Mouse (Mus musculus) forebrain, embryonic 13.5 days (tissue): ENCODE results near the gene Ptgir. TPM values are rescaled to one million over a fixed set of nuclear protein-coding genes. Genes with fewer than 3 reads are reported as not detected.
A peak's percentile ranks its signal among the peaks of the same experiment; 100 is the strongest.

Source experiments
- ATAC-seq: fragments of 200-750 bp; cut with Nextera tagmentation; 2 replicates; pipeline ENCODE4 v1.8.0; 2017
- H3K27ac ChIP-seq: fragments of 300-500 bp; sonication (generic); 2 replicates; pipeline ENCODE4 v1.5.1; 2015; ENCODE audit warnings: inconsistent platforms, mild to moderate bottlenecking, moderate library complexity
- H3K27me3 ChIP-seq: fragments of 300-500 bp; sonication (generic); 2 replicates; pipeline ENCODE4 v1.6.1; 2015; ENCODE audit warnings: mild to moderate bottlenecking, inconsistent platforms
- H3K36me3 ChIP-seq: fragments of 300-500 bp; sonication (generic); 2 replicates; pipeline ENCODE4 v1.6.1; 2015; ENCODE audit warnings: mild to moderate bottlenecking, inconsistent platforms; ENCODE audit not compliant: poor library complexity, severe bottlenecking
- H3K4me1 ChIP-seq: fragments of 300-500 bp; sonication (generic); 2 replicates; pipeline ENCODE4 v1.6.1; 2015; ENCODE audit warnings: inconsistent platforms
- H3K4me2 ChIP-seq: fragments of 300-500 bp; sonication (generic); 2 replicates; pipeline ENCODE4 v1.6.1; 2015; ENCODE audit warnings: inconsistent platforms, mild to moderate bottlenecking, moderate library complexity
- H3K4me3 ChIP-seq: fragments of 300-500 bp; sonication (generic); 2 replicates; pipeline ENCODE4 v1.5.1; 2015; ENCODE audit warnings: mild to moderate bottlenecking, inconsistent platforms
- H3K9ac ChIP-seq: fragments of 300-500 bp; sonication (generic); 2 replicates; pipeline ENCODE4 v1.6.1; 2015; ENCODE audit warnings: mild to moderate bottlenecking, inconsistent platforms
- H3K9me3 ChIP-seq: fragments of 300-500 bp; sonication (generic); replicated peaks from 2 replicates; pipeline ENCODE4 v1.6.1; 2016; ENCODE audit warnings: inconsistent platforms
- WGBS: fragments of 180-500 bp; shearing (Covaris S2); methylation state at CpG from one replicate; pipeline ENCODE4 v1.1.7; 2015; 5-methylcytosine and 5-hydroxymethylcytosine counted together
- polyA plus RNA-seq: library from polyadenylated mRNA; unstranded; fragments of >200 nt; fragmentation: Nextera tagmentation; extraction: Ambion mirVana; gene quantifications from 2 replicates; pipeline ENCODE4 v1.2.1, GENCODE M21; 2015

The Ptgir gene
- polyA plus RNA-seq, 1 experiment from 2014 or later, result 0.14 TPM

DNA sequence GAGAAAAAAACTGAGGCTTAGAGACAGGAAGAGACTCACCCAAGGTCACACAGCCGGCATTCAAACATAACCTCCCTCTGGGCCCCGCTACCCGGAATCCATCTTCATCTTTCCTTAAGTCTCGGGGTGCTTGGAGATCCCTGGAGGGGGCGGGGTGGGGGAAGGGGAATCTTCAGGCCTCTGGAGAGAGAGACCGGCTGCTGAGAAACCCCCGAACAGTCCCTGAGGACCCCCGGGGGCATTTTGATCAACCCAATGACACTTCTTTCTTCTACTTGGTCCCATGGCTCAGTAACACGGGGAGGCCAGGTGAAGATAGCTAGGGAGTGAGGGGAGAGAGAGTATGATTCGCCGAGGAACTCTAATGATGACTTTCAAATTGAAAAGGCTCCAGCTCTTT lies 30.3 kb upstream of the Ptgir start:
- Histone ChIP-seq H3K4me3 (peak overlapping the region; percentile 73), H3K36me3 (peaks cover 12% of the 10 kb centered on the region), H3K4me1 (peaks cover 36% of the 10 kb centered on the region), H3K9me3 (no peaks in the 10 kb centered on the region), H3K9ac (peak overlapping the region; percentile 87), H3K4me2 (peak overlapping the region; percentile 92), H3K27ac (no peak overlapping the region), H3K27me3 (no peaks in the 10 kb centered on the region)
- WGBS, result 9% methylated on average over 11 of the region's 11 CpGs
- ATAC-seq, result no peak

GRCm38 (mm10) chr7:16876608-16877007 lies 29.7 kb upstream of the Ptgir start:
- WGBS, result 1% methylated on average over 11 of the region's 13 CpGs
- Histone ChIP-seq H3K4me1 (peaks cover 36% of the 10 kb centered on the region), H3K9me3 (no peaks in the 10 kb centered on the region), H3K4me3 (peak overlapping the region; percentile 73), H3K4me2 (peak overlapping the region; percentile 92), H3K27ac (no peak overlapping the region), H3K27me3 (no peaks in the 10 kb centered on the region), H3K9ac (peak overlapping the region; percentile 87), H3K36me3 (peaks cover 10% of the 10 kb centered on the region)
- ATAC-seq, result no peak

- no peaks in the 10 kb centered on the region for H3K27me3 ChIP-seq
- no peaks in the 10 kb centered on the region for H3K9me3 ChIP-seq
- whole genome bisulfite sequencing, result 89% methylated on average over 3 of the region's 3 CpGs
- no peak overlapping the region for H3K4me3 ChIP-seq
- H3K27ac ChIP-seq, result no peak overlapping the region
- H3K36me3 ChIP-seq, result peaks cover 6% of the 10 kb centered on the region; the same call in 1 of the 2 replicates
- no peak overlapping the region for H3K9ac ChIP-seq
- H3K4me2 ChIP-seq, result no peak overlapping the region
- no peak for ATAC-seq
- H3K4me1 ChIP-seq, result peaks cover 36% of the 10 kb centered on the region
Measured at GRCm38 (mm10) chr7:16877717-16878116, 28.6 kb upstream of the Ptgir start.

GRCm38 (mm10) chr7:16879796-16880547 lies 26.3 kb upstream of the Ptgir start:
- H3K4me3 ChIP-seq, result no peak overlapping the region
- WGBS, result 17% methylated on average over 8 of the region's 9 CpGs
- peaks cover 18% of the 10 kb centered on the region for H3K27me3 ChIP-seq
- ATAC-seq, result no peak
- H3K4me2 ChIP-seq, result no peak overlapping the region
- H3K36me3 ChIP-seq, result peaks cover 22% of the 10 kb centered on the region
- no peaks in the 10 kb centered on the region for H3K9me3 ChIP-seq
- peak overlapping the region; percentile 52 for H3K9ac ChIP-seq
- H3K27ac ChIP-seq, result peak overlapping the region; percentile 36; the same call in 1 of the 2 replicates
- peaks cover 30% of the 10 kb centered on the region for H3K4me1 ChIP-seq

- no peak for ATAC-seq
- H3K27ac ChIP-seq, result peak overlapping the region; percentile 36; the same call in 1 of the 2 replicates
- WGBS, result 12% methylated on average over 5 of the region's 5 CpGs
- H3K4me2 ChIP-seq, result no peak overlapping the region
- peaks cover 28% of the 10 kb centered on the region for H3K4me1 ChIP-seq
- H3K36me3 ChIP-seq, result peaks cover 25% of the 10 kb centered on the region
- peaks cover 6% of the 10 kb centered on the region; the same call in 1 of the 2 replicates for H3K9me3 ChIP-seq
- peaks cover 25% of the 10 kb centered on the region for H3K27me3 ChIP-seq
- H3K9ac ChIP-seq, result peak overlapping the region; percentile 52; the same call in 1 of the 2 replicates
- H3K4me3 ChIP-seq, result no peak overlapping the region
Measured at GRCm38 (mm10) chr7:16880615-16881014, 25.7 kb upstream of the Ptgir start.

- H3K36me3 ChIP-seq, result peaks cover 44% of the 10 kb centered on the region
- peaks cover 12% of the 10 kb centered on the region for H3K9me3 ChIP-seq
- ATAC-seq, result no peak
- H3K4me1 ChIP-seq, result peaks cover 12% of the 10 kb centered on the region
- H3K4me3 ChIP-seq, result no peak overlapping the region
- no peak overlapping the region for H3K4me2 ChIP-seq
- no peak overlapping the region for H3K9ac ChIP-seq
- H3K27me3 ChIP-seq, result peaks cover 43% of the 10 kb centered on the region
- no peak overlapping the region for H3K27ac ChIP-seq
- WGBS, result 90% methylated on average over 6 of the region's 6 CpGs
Measured at GRCm38 (mm10) chr7:16883162-16883561, 23.1 kb upstream of the Ptgir start.

- no peak overlapping the region for H3K9ac ChIP-seq
- peaks cover 12% of the 10 kb centered on the region for H3K4me1 ChIP-seq
- ATAC-seq, result 0 out of 2 replicates have a peak, but pooled peaks have one; percentile 25
- no peak overlapping the region for H3K4me2 ChIP-seq
- H3K36me3 ChIP-seq, result peaks cover 44% of the 10 kb centered on the region
- peaks cover 12% of the 10 kb centered on the region for H3K9me3 ChIP-seq
- H3K4me3 ChIP-seq, result no peak overlapping the region
- WGBS, result 57% methylated on average over 4 of the region's 4 CpGs
- H3K27ac ChIP-seq, result no peak overlapping the region
- peaks cover 51% of the 10 kb centered on the region for H3K27me3 ChIP-seq
Measured at GRCm38 (mm10) chr7:16884334-16884733, 22.0 kb upstream of the Ptgir start.

DNA sequence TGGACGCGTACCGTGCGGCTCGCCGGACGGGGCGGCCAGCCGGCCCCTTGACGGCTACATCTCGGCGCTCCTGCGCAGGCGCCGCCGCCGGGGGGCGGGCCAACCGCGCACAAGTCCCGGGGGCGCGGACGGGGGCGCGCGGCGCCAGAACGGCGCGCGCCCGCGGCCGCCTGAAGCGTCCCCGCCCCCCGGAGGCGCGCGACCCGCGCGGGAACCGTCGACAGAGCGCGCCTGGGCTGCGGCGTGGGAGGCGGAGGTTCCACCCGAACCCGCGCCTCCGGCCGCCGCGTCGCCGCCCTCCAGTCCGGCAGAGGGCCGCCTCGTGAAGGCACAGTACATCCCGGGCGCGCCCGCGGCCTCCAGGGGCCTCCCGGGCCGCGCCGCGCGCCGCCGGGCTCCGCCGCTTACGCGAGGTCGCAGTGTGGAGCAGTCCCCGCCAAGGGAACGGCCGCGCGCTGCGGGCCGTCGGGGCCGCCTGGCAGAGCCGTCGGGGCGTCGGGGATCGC lies 21.0 kb upstream of the Ptgir start:
- Histone ChIP-seq H3K9ac (no peak overlapping the region), H3K36me3 (peaks cover 44% of the 10 kb centered on the region), H3K9me3 (peaks cover 12% of the 10 kb centered on the region), H3K4me3 (peak overlapping the region; percentile 34), H3K27ac (no peak overlapping the region), H3K27me3 (peaks cover 56% of the 10 kb centered on the region), H3K4me2 (peak overlapping the region; percentile 46), H3K4me1 (peaks cover 6% of the 10 kb centered on the region)
- 7% methylated on average over 76 of the region's 95 CpGs for WGBS
- peak; percentile 46 for ATAC-seq

DNA sequence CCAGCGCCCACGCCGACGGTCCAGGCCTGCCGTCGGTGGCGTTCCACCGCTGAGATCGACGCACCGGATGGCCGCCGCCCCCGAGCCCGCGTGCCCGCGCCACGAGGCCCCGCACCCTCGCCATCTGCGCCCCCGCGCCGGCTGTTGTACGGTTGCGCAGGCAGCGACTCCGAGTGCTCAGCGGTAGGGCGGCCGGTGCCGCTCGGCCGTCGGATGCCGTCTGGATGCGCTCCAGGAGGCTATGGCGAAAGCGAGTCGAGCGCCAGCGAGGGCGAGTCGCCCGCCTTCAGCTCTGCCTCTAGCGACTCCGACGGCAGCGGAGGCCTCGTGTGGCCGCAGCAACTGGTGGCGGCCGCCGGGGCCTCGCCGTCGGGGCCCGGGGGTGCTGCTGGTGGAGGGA lies 20.4 kb upstream of the Ptgir start:
- WGBS, result 40% methylated on average over 38 of the region's 59 CpGs
- H3K4me1 ChIP-seq, result peaks cover 3% of the 10 kb centered on the region
- no peak overlapping the region for H3K27ac ChIP-seq
- H3K27me3 ChIP-seq, result peaks cover 61% of the 10 kb centered on the region
- H3K4me2 ChIP-seq, result peak overlapping the region; percentile 46
- peaks cover 12% of the 10 kb centered on the region for H3K9me3 ChIP-seq
- no peak for ATAC-seq
- no peak overlapping the region for H3K9ac ChIP-seq
- peak overlapping the region; percentile 34 for H3K4me3 ChIP-seq
- H3K36me3 ChIP-seq, result peaks cover 44% of the 10 kb centered on the region

DNA sequence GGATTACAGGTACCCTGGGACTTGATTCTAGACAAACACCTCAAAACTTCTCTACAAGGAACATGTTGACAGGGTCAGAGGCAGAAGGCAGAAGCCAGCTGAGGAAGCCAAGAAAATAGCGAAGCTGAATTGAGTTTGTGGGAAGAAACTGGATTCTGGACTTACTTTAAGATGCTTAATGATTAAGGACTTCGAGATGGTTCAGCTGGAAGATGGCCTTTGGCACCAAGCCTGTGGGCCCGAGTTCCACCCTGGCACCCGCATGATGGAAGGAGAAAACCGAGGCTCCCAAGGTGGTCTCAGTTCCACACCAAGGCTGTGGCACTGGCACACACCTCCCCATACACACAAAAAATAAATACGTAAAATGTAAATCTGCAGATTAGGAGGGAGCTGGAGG lies 15.8 kb upstream of the Ptgir start:
- ATAC-seq, result no peak
- peaks cover 41% of the 10 kb centered on the region for H3K4me1 ChIP-seq

GRCm38 (mm10) chr7:16890944-16891343 lies 15.3 kb upstream of the Ptgir start:
- H3K27ac ChIP-seq, result no peak overlapping the region
- H3K4me3 ChIP-seq, result no peak overlapping the region
- H3K27me3 ChIP-seq, result peaks cover 55% of the 10 kb centered on the region
- no peak for ATAC-seq
- H3K4me2 ChIP-seq, result peak overlapping the region; percentile 65
- H3K9ac ChIP-seq, result peak overlapping the region; percentile 34; the same call in 1 of the 2 replicates
- peaks cover 42% of the 10 kb centered on the region for H3K4me1 ChIP-seq
- H3K9me3 ChIP-seq, result peaks cover 3% of the 10 kb centered on the region
- H3K36me3 ChIP-seq, result peaks cover 16% of the 10 kb centered on the region
- WGBS, result 3% methylated on average over 19 of the region's 23 CpGs

More for the DNA sequence above, 15.8 kb upstream of the Ptgir start:
- Histone ChIP-seq H3K9ac (peak overlapping the region; percentile 34; the same call in 1 of the 2 replicates), H3K36me3 (peaks cover 20% of the 10 kb centered on the region), H3K9me3 (peaks cover 7% of the 10 kb centered on the region), H3K4me3 (no peak overlapping the region), H3K27ac (no peak overlapping the region), H3K4me2 (peak overlapping the region; percentile 65), H3K27me3 (peaks cover 59% of the 10 kb centered on the region)
- WGBS, result 37% methylated on average over 6 of the region's 6 CpGs

GRCm38 (mm10) chr7:16891641-16892351 lies 14.5 kb upstream of the Ptgir start, which contains the start of gene Gng8:
Gng8 (plus strand) TSS chr7:16891786.
- H3K9me3 ChIP-seq, result no peaks in the 10 kb centered on the region
- H3K4me3 ChIP-seq, result peak within 1 kb of the TSS; percentile 38
- peak within 1 kb of the TSS; percentile 65 for H3K4me2 ChIP-seq
- H3K9ac ChIP-seq, result peak within 1 kb of the TSS; percentile 34; the same call in 1 of the 2 replicates
- WGBS, result under 1% methylated on average over 30 of the region's 30 CpGs
- peak; percentile 76 for ATAC-seq
- peaks cover 7% of the 10 kb centered on the region; the same call in 1 of the 2 replicates for H3K36me3 ChIP-seq
- H3K4me1 ChIP-seq, result peaks cover 42% of the 10 kb centered on the region
- peaks cover 47% of the 10 kb centered on the region for H3K27me3 ChIP-seq
- H3K27ac ChIP-seq, result peak within 1 kb of the TSS; percentile 44
